Mouse (Mus musculus) liver, adult 2 months (tissue): ENCODE results near the gene Pear1.

Experiments
- CTCF ChIP-seq: fragments of 200-500 bp; IDR thresholded peaks from 2 replicates; pipeline ENCODE4 v1.5.1; 2011; ENCODE audit warnings: low read depth, low read length, control low read depth
- POLR2A ChIP-seq: fragments of 200-500 bp; IDR thresholded peaks from 2 replicates; pipeline ENCODE4 v1.6.1; 2011; ENCODE audit warnings: low read length, control low read depth; ENCODE audit not compliant: insufficient read depth; ENCODE audit errors: extremely low read depth

DNA sequence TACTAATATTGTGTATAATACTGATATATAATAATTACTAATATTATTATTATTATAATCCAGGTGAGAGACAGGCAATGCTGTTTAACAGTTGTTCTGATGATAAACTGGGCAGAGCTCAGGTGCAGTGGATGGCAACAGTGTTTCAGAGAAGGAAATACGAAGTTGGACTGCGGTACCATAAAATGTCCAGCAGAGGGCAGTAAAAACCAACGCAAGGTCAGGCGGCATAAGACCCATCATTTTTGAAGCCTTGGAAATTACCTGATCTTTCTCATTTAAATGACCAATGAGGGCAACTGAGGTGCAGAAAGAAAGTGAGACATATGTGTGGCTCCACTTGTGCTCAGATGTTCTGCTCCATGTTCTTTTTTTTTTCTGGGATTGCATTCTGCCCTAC is 53.8 kb downstream of the Pear1 start:
- TF ChIP-seq POLR2A (no peak), CTCF (peak; percentile 55)
